Mouse (Mus musculus) kidney, adult 2 months (tissue): Measurements from ENCODE around the gene Slc29a2. TPM values are rescaled to one million over a fixed set of nuclear protein-coding genes. Genes with fewer than 3 reads are reported as not detected.

Experiments used
- DNase-seq: peaks from one replicate; pipeline ENCODE4 v3.0.0; 2021
- H3K27ac ChIP-seq: fragments of 200-500 bp; 2 replicates; pipeline ENCODE4 v1.5.1; 2012; ENCODE audit warnings: low read depth, low read length, control low read depth, inconsistent platforms; ENCODE audit not compliant: insufficient read depth
- H3K27me3 ChIP-seq: fragments of 200-500 bp; replicated peaks from 2 replicates; pipeline ENCODE4 v1.6.1; 2012; ENCODE audit warnings: mild to moderate bottlenecking, moderate library complexity, low read length, inconsistent platforms; ENCODE audit not compliant: control insufficient read depth, insufficient read depth
- H3K36me3 ChIP-seq: fragments of 200-500 bp; 2 replicates; pipeline ENCODE4 v1.6.1; 2012; ENCODE audit warnings: mild to moderate bottlenecking, moderate library complexity, low read length, inconsistent platforms; ENCODE audit not compliant: control insufficient read depth, insufficient read depth
- H3K4me1 ChIP-seq: fragments of 200-500 bp; 2 replicates; pipeline ENCODE4 v1.6.1; 2011; ENCODE audit warnings: low read length; ENCODE audit not compliant: control insufficient read depth, insufficient read depth
- H3K4me3 ChIP-seq: fragments of 200-500 bp; 2 replicates; pipeline ENCODE4 v1.5.1; 2011; ENCODE audit warnings: mild to moderate bottlenecking, low read depth, low read length, control low read depth; ENCODE audit not compliant: insufficient read depth
- CTCF ChIP-seq: fragments of 200-500 bp; conservative IDR thresholded peaks from 2 replicates; pipeline ENCODE4 v1.5.1; 2011; ENCODE audit warnings: low read depth, mild to moderate bottlenecking, control low read depth, low read length, moderate library complexity, mixed read lengths; ENCODE audit not compliant: insufficient read depth, insufficient read length
- POLR2A ChIP-seq: fragments of 200-500 bp; IDR thresholded peaks from one replicate; pipeline ENCODE4 v1.6.1; 2011; ENCODE audit warnings: low read depth, low read length, control low read depth
- WGBS: fragments of 180-500 bp; shearing (Covaris S2); methylation state at CpG from one replicate; pipeline ENCODE4 v1.1.7; 2018; 5-methylcytosine and 5-hydroxymethylcytosine counted together
- polyA plus RNA-seq: library from polyadenylated mRNA; depleted of rRNA; stranded (reverse); fragments of >200 nt; gene quantifications from 2 replicates; pipeline ENCODE4 v1.2.3, GENCODE M21; 2012; rRNA removed

Slc29a2 gene
- 14.2 and 14.4 TPM in 2 replicates for polyA plus RNA-seq

- under 1% methylated on average over 62 of the region's 62 CpGs for WGBS
- H3K27ac ChIP-seq, result peak within 1 kb of the TSS; percentile 91
- peak within 1 kb of the TSS; percentile 98 for H3K4me3 ChIP-seq
- no peaks in the 10 kb centered on the region for H3K4me1 ChIP-seq
- no peak for TF ChIP-seq CTCF
- peak; percentile 85 for TF ChIP-seq POLR2A
- peak; percentile 96 for DNase-seq
- H3K27me3 ChIP-seq, result no peaks in the 10 kb centered on the region
- no peaks in the 10 kb centered on the region for H3K36me3 ChIP-seq
These were observed at the start of gene Slc29a2 for GRCm38 (mm10) chr19:5023621-5024479. Gene Slc29a2, plus strand, starts transcription at chr19:5023860.

DNA sequence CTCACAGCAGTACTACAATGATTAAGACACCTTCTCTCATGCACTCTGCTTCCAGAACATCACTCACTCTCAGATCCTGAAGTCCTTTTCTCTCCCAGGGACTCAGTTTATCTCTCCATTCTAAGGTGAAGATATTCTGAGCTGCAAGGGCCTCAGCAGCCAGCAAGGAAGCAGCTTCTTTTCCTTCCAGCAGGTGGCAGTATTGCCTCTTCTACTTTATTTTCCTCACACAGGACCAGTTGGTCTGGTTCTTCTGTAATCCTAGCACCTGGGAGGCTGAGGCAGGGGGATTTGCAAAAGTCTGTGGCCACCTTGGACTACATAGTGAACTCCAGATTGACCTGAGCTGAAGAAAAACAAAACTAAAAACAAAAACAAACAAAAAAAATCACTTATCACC, 41.9 kb upstream of the Slc29a2 start:
- Histone ChIP-seq H3K4me3 (no peak overlapping the region), H3K4me1 (no peaks in the 10 kb centered on the region), H3K27me3 (no peaks in the 10 kb centered on the region), H3K36me3 (no peaks in the 10 kb centered on the region), H3K27ac (no peak overlapping the region)
- TF ChIP-seq CTCF (peak; percentile 78), POLR2A (no peak)
- DNase-seq, result peak; percentile 53

DNA sequence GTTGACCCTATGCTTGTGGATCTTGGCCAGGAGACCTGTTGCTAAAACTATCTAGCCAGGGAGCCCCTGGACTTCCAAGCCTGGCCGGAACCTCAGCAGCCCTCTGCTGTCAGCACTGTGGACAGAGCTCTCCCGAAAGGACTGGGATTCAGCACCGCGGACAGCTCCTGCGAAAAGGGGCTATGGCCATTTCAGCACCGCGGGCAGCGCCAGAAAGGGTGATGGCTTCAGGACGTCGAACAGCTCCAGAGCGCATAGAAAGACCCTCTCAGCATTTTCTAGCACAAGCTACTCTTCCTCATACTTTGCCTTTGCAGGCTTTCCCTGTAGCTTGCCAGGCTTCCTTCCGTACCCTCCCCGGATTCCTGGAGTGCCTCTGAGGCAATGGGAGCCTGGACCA, 34.6 kb upstream of the Slc29a2 start:
- H3K27ac ChIP-seq, result no peak overlapping the region
- no peak overlapping the region for H3K4me3 ChIP-seq
- H3K36me3 ChIP-seq, result no peaks in the 10 kb centered on the region
- TF ChIP-seq CTCF, result no peak; the same call in 1 of the 2 replicates
- TF ChIP-seq POLR2A, result no peak
- 0 out of 2 replicates have a peak, but pooled peaks cover 3% of the 10 kb centered on the region for H3K27me3 ChIP-seq
- WGBS, result 4% methylated on average over 13 of the region's 13 CpGs
- peak; percentile 89 for DNase-seq
- no peaks in the 10 kb centered on the region for H3K4me1 ChIP-seq

- TF ChIP-seq CTCF (no peak), POLR2A (no peak)
- no peaks in the 10 kb centered on the region for H3K4me1 ChIP-seq
- no peak overlapping the region for H3K4me3 ChIP-seq
- no peak overlapping the region for H3K27ac ChIP-seq
- 0 out of 2 replicates have a peak, but pooled peaks cover 3% of the 10 kb centered on the region for H3K27me3 ChIP-seq
- no peak for DNase-seq
- no peaks in the 10 kb centered on the region for H3K36me3 ChIP-seq
- 20% methylated on average over 47 of the region's 47 CpGs for WGBS
These were observed 34.0 kb upstream of the Slc29a2 start for GRCm38 (mm10) chr19:4989434-4990255.

DNA sequence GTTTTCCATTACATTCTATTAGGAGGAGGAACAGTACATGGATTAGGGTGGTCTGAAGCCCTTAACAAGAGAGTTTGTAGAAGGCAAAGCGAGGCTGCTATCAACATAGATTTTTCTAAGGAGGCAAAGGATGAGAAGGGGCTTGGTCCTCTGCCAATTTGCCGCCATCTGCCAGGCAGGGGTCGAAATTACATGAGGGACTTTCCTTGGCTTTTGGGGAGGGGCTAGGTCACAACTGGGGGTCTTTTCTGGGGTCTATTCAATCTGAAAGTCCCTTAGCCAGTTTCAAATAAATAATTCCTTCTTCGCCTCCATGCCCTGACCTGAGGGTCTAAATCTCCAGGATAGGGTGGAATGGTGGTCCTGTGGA, 33.4 kb upstream of the Slc29a2 start, which contains the start of gene Npas4:
Gene Npas4, minus strand, starts transcription at position 61 of the 370 bp plus-strand sequence.
- H3K4me1 ChIP-seq, result no peaks in the 10 kb centered on the region
- 18% methylated on average over 4 of the region's 4 CpGs for WGBS
- TF ChIP-seq POLR2A (no peak), CTCF (no peak)
- no peak within 1 kb of the TSS for H3K27ac ChIP-seq
- H3K27me3 ChIP-seq, result 0 out of 2 replicates have a peak, but pooled peaks cover 3% of the 10 kb centered on the region
- no peaks in the 10 kb centered on the region for H3K36me3 ChIP-seq
- H3K4me3 ChIP-seq, result no peak within 1 kb of the TSS
- DNase-seq, result no peak

DNA sequence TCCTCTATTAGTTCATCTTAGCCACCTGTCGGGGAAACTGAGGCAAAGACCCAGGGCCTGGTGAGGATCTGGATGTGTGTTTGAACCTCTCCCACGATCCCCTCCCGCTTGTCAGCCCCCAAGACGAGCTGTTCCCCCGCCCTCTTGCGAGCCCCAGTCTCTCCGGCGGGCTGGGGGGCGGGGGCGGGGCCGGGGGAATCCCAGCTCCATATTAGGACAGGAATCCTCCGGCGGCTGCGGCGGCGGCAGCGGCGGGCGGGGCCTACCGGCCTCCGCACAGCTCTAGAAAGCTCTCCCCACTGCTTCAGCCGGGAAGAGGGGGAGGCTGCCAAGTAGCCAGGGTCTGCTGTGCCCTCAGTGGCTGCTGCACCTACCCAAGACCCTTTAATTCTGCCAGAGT, 32.9 kb upstream of the Slc29a2 start:
- H3K4me1 ChIP-seq, result no peaks in the 10 kb centered on the region
- no peak for TF ChIP-seq CTCF
- no peak for DNase-seq
- H3K36me3 ChIP-seq, result no peaks in the 10 kb centered on the region
- 0 out of 2 replicates have a peak, but pooled peaks cover 3% of the 10 kb centered on the region for H3K27me3 ChIP-seq
- H3K4me3 ChIP-seq, result no peak overlapping the region
- WGBS, result 3% methylated on average over 22 of the region's 22 CpGs
- H3K27ac ChIP-seq, result no peak overlapping the region

- TF ChIP-seq CTCF (no peak), POLR2A (no peak)
- Histone ChIP-seq H3K4me1 (no peaks in the 10 kb centered on the region), H3K27me3 (0 out of 2 replicates have a peak, but pooled peaks cover 3% of the 10 kb centered on the region), H3K36me3 (no peaks in the 10 kb centered on the region), H3K4me3 (no peak overlapping the region), H3K27ac (no peak overlapping the region)
- no peak for DNase-seq
- 17% methylated on average over 8 of the region's 8 CpGs for WGBS
These were observed 31.3 kb upstream of the Slc29a2 start for GRCm38 (mm10) chr19:4992371-4992770.
